Mouse (Mus musculus) MN1 (cell line): ENCODE results near the gene Dedd2.

Source experiments
- DNase-seq: peaks from one replicate; pipeline ENCODE4 v3.0.0-alpha.2; 2016; ENCODE audit warnings: low spot score

The Dedd2 gene

DNA sequence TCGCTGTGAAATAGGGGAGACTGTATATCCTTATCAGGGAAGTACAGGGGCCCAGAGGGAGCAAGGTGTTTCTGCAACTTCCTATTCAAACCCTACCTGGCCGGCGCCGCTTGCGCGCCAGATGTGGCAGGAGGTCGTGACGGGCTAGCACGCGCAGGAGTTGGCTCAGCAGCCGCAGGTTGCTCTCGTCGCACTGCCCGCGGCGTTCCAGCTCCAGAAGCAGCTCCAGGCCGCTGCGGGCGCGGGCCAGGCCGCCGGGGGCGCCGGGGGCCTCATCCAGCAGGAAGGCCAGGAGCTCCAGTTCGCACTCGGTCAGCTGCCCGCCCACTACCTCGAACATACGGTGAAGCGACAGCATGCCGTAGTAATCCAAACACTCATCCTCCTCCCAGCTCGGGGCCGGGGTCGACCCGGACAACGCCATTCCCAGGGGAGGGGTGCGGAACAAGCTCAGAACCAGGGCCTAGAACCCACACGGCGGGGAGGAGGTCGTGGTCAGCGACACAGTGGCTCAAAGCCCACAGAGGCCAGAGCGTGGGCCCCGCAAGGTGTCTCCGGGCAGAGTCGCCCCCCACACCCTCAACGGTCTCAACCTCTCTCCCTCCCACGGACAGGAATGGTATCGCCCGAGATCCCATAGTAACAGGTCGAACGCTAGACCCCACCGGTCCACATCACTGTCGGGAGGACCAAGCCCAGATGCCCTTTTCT is 1.6 kb downstream of the Dedd2 start:
- peak; percentile 69 for DNase-seq

DNA sequence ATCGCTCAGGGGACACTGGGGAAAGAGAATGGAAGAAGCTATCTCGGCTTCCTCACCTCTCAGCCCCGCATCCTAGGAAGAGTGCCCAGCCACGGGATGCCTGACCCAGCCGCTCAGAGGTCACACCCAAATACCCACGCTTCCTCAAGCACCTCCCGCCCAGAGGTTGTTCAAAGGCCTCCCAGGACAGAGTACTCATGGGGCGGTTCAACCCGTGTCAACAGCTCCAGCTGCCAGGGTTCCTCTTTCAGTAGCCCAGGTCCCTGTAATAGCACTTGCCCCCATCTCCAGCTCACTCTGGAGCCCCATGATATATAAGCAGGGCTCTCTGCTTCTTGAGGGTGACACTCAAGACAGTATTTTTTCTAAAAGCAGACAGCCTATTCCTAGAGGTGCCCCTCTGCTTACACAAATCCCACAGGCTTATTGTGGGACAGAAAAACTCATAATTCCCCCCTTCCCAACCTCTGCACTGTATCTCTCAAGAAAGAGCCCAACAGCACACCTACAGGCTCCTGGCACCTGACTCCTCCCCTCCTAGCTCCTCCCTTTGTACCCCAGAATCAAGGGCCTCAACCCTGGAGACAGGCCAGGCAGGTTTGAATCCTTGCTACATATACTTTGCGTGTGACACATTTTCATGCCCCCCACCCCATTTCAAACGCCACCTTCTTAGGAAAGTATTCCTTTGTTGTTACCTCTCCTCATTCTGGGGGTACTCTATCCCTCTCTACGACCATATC is 2.6 kb downstream of the Dedd2 start:
- DNase-seq: no peak

DNA sequence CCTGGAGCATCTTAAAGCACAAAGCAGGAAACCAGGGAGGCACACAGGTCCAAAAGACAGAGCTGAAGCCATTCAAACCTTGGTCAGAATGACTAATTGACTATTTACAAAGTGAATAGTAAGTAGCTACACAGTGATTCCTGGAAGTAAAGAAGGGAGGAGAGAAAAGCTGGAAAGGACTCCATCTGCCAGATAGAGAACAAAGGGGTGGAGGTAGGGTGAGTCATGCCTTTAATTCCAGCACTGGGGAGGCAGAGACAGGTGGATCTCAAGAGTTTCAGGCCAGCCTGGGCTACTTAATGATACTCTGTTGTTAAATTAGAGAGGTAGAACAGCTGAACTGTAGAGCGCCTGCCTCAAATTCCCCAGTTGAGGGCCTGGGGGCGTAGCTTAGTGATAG is 6.2 kb downstream of the Dedd2 start:
- no peak for DNase-seq

DNA sequence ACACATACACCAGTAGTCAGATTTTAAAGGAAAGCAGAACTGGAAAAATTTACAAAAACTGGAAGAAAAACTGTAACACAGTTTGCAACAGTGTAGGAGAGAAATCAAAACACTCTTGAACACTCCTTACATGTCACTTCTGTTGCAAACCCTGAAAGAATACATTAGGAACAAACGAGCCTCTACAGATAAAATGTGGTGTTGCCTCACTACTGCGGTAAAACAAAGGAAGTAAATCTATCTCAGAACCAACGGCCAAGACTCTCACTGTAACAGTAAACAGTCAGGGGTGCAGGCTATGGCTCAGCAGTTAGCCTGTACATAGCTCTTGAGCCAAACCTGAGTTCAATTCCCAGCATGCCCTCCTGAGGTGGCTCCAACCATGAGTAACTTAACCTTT is 7.3 kb downstream of the Dedd2 start:
- DNase-seq: no peak

DNA sequence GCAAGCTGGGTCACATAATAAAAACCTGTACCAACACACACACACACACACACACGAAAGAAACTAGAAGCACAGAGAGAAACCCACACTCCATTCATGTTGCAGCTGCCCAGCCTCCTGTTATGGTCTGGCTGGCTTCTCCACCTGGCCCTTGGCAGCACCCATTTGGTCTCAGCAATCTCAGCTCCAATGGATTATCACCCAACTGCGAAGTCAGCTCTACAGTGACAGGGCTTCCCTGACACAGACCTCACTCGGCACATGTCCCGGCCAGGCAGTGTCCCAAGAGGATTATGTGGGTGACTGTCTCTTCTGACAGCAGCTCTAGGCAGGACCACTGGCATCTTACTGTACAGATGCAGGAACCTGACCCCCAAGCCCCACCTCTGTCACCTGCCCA is 9.9 kb downstream of the Dedd2 start:
- DNase-seq: no peak

DNA sequence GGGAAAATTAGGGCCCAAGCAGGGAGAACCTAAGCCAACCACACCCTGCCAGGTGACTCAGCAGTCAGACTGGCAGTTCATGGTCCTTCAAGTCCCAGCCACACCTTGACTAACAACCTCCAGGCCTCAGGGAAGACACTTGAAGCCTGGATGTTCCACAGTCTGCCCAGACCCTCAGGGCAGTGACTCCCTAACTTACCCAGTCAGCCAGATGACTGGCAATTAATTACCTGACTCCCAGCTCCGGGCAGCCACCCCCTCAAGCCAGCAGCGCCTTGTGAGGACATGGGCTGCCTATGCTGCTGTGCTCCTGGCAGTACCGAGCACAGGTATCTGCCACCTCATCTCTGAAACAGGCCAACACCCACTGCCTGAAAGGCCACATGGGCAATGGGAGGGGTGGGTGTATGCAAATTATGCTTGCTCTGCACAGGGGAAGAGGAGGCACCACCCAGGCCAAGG is 11.2 kb downstream of the Dedd2 start:
- DNase-seq: no peak

DNA sequence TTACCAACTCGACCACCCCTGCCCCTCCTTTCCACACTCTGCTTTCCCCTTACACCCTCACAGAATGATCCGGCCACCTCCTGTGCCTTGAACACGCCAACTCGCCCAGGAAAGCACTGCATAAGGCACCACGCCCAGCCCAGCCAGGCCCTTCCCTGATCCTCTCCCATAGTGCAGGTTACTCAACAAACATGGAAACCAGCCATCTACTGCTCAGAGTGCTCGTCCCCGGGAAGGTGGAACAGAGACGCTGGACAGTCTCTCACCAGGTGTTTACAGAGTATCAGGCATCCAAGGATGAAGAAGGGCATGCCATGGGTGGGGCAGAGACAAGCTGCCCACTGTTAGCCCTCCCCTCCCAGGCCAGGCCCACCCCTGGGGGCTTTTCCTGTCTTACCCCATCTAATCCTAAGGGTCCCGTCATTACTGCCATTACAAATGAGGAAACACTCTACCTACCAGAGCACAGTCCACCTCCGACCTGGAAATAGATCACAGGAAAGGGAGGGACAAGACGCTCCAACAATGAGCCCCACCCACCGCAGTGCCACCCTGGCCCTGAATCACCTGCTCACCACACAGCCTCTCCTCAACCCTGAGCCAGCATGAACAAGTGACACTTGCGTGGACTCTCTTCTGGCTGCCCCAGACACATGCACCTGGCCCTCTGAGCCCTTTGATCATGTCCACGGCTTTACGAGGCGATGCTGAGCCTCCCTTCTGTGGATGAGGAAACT is 14.2 kb downstream of the Dedd2 start:
- DNase-seq: no peak

DNA sequence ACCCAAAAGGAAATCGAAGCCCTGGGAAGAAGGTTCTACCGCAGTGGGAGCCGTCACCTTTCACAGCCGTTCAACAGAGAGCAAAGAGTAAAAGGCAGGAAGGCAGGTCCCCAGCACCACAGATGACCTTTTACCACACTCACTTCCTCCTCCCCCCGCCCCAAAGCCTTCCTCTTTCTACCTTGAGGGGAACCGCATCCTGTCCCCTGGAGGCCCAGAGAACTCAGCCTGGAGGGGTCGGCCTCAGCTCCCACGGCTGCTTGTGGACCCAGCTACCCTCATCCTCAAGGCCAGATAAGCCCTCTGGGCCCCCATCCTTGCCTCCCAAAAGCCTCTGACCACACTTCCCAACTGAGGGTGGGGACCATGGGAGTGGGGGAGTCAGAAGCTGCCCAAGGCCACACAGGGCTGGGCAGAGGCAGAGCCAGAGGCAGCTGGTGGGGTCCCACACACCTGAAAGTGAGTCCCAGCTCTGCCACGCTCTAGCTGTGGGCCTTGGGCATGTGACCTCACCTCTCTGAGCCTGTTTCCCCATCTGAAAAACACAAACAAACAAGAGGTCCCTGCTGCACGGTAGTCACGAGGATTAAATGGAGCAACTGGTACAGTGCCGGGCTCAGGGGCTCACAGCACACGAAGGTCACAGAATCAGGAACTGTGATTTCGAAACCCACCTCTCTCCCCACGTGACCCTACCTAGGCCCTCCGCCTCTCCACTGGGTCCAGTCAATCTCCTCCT is 14.9 kb downstream of the Dedd2 start:
- no peak for DNase-seq

DNA sequence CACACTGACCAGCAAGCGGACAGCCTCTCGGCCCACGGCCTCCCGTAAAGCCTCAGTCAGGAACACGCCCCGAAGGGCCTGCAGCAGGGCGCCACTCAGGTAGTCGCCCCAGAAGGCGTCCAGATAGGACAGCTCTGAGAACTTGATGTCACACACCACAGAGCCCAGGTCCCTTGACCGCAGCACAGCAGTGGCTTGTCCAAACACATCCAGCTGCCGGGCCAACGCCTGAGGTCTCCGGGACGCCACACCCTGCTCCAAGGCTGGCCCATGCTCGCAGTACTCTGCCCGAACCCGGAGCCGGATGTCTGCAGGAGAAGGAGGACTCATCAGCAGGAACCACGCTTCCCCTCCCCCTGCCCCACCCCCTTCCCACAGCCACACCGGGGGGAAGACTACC is 16.8 kb downstream of the Dedd2 start:
- no peak for DNase-seq

DNA sequence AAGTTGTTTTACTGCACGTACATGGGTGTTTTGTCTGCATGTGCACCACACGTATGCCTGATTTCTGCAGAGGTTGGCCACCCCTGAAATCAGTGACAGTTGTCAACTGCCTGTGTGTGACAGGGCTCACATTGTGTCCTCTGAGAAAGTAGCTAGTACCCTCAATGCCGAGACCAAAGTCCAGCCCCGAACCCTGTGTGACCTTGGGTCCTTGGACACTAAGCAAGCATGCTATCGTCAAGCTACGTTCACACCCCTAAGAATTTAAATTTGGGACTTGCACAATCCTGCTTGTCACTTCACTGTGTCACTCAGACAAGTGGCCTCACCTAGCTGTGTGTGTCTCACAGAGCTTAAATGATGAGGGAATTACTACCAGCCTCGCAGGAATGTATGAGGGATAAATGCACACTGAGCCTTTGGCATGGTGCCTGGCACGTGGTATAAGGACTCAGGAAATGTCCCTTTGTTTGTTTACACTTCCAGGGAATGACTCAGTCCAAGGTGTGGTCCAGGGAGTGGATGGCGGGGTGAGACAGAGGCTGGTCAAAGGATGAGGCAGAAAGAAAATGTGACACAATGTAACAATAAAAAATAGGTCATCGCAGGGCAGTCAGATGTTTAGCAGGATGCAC is 22.9 kb downstream of the Dedd2 start:
- peak; percentile 79 for DNase-seq

DNA sequence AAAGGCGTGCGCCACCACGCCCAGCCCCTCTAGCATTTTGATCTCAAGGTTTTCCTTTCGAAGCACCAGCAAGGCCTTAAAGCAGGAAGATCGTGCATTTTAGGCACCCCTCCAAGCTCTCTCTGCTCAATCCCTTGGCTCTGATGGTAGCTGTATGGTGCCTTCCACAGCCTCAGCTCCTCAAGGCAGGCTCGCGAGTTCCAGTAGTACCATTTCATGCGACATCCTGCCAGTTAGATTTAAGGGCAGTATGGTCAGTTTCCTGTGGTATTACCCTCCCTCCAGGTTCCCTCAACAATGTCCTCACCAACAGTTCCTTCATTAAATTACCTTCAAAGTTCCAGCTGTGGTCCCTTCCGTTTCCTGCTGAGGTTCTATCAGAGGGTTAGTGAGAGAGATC is 24.3 kb downstream of the Dedd2 start:
- no peak for DNase-seq

DNA sequence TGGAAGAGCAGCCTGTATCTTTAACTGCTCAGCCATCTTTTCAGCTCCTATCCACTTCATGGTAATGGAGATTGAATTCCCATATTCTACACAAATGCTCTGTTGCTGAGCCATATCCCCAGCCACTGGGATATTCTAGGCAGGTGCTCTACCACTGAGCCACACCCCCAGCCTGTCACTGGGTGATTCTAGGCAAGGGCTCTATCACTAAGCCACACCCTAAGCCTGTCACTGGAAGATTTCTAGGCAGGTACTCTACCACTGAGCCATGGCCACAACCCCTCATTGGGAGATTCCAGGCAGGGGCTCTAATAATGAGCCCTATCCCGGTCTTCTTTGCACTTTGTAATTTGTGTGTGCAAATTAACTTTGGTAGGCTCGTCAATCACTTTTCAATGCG is 25.3 kb downstream of the Dedd2 start:
- no peak for DNase-seq

DNA sequence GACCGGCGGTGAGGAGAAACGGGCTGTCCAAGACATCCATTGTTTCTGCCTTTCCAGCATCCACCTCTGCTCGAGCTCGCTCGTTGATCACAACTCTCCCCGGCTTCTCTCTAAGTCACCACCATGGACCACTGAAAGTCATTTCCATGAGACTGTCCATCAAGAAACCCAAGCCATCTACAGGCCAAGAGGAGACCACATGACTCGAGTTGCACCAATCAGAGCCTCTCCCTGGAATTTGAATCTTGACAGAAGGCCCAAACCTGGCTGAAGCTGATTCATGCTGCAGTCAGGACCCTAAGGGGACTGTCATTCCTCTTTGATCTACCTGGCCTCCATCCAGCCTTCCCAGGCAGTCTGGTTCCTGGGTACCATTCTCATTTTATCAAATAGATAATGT is 28.3 kb downstream of the Dedd2 start:
- no peak for DNase-seq

DNA sequence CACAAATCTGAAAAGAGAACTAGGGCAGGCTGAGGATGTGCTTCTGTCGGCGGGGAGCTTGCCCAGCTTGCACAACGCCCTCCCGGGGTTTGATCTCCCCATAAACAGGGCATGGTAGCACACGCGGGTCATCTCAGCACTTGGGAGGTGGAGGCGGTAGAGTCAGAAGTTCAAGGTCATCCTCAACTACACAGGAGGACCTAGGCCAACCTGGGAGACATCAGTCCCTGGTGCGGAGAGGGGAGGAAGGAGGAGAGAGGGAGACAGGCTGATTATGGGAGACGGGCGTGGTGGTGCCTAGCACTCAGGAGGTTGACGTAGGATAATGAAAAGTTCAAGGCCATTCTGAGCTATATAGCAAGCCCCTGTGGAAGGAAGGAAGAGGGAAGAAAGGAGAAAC is 29.6 kb downstream of the Dedd2 start:
- no peak for DNase-seq

DNA sequence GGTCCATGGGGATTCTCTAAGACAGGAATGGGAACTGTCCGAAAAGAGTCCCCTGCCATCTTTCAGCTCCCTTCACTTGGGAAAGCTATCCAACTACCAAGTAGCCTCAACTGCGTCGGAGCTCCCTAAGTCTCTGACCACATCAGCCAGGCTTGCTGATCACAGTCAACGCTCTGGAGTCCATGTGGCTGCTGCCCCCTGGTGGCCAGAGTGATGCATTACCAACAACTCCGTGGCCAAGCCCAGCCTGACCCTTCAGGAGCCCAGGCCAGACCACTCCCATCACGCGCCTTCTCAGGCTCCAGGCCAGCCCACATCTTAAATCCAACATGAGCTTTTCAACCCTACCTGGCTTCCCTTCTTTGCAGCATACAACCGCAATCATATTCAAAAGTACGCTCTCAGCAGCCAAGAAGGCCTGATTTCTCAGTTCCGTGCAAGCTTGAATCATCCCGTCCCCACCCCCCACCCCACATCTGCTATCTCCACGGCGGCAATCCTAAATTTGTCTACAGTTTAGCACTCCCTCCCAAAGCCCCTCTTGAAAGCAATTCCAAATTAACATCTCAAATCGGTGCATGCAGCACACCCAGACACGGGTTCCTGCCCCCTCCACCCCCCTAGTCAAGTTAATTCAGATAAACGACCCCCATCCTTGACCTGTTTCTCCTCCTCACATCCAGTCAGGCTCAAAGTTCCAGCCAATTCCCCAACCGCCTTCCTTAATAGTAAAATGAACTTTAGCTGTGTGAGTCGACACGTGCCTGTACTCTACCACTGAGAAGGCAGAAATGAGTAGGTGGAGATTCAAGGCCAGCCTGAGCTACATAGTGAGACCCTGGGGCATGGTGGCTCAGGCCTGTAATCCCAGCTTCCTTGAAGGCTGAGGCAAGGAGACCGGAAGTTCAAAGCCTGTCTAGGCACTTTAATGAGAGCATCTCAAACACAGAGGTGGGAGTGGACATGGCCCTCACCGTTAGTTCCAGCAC is 32.5 kb downstream of the Dedd2 start:
- peak; percentile 94 for DNase-seq

DNA sequence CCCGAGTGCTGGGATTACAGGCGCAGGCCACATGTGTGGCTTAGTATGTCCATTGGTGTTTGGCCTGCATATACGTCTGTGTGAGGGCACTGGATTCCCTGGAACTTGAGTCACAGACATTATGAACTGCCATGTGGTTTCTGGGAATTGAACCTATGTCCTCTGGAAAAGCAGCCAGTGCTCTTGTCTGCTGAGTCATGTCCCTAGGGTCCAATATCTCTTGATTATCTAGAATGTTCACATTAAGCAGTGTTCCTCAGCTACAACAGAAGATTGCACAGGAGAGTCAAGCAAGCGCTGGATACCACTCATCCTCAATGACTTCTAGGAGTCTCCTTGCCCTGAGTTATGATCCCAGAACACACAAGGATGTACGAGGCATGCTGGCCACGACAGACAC is 36.3 kb downstream of the Dedd2 start:
- DNase-seq: peak; percentile 51

DNA sequence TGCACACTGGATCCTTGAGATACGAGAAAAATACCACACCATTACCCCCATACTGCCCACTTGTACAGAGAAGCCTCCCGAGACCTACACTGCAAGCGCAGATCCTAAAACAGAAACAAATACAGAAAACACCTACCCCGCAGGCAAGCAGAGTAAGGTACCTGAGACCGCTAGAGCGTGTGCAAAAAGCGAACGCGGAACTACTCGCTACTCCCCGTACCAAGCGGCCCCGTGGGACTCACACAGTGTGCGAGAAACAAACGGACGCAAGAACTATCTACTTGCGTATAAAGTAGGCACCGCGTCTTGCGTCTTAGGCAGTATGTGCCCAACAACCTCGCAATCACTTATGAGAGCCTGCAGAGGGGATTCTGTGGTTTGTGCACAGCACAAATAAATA is 38.6 kb downstream of the Dedd2 start:
- no peak for DNase-seq

DNA sequence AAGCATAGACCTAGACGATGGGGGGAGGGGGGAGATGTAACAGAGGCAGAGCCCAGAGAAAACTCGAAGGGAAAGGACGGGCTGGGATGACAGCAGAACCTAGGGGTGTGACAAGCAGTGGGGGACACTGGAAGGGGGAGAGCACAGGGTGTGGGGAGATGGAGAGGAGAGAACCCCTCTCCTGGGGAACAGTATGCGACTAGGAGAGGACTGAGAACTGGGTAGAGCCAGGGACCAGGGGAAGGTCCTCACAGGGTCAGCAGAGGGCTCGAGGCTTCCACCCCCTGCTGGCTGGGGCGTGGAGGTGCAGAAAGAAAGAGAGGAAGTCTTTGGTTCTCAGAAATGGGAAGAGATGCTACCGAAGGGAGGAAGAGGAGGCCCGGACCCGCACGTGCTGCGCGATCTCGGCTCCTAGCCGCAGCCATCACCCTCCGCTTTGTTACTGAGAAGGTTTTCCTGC is 39.1 kb downstream of the Dedd2 start:
- DNase-seq: peak; percentile 74

DNA sequence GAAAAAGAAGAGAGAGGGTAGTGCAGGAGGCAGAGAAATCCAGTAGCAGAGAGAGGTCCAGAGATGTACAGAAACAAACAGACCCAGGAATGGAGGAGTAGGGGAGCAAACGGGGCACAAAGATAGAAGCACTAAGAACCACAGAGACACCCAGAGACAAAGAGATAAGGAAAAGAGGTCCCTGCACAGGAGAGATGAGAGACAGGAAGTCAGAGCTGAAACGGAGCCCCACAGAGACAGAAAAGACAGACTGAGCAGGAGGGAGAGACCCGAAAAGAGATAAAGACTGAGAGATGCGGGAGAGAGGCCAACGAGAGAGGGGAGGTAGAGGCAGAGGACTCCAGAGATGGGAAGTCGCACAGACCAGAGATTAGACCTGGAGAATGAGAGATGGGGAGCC is 39.9 kb downstream of the Dedd2 start:
- no peak for DNase-seq

DNA sequence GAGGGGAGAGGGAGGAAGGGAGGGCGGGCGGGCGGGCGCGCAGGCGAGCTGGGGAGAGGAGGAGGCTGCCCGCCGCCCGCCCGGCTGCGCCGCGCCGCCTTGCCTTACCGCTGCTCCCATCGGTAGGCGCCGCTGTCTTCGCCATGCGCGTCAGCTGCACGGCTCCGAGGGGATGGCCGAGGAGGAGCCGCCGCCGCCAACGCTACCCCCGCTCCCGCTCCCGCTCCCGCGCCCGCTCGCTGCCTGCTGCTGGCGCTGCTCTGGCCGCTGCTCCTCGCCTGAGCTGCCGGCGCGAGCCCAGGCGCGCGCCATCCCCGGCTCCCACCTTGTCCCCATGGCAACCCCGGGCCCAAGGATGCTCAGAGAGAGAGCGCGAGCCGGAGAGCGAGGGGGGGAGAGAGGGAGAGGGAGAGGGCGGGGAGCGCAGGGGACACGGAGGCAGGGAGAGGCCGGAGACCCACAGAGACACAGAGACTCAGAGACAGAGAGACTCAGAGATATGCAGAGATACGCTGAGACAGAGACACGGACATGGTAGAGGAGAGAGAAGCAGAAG is 40.7 kb downstream of the Dedd2 start, which contains the start of gene Pou2f2:
Pou2f2 (minus strand) TSS at position 121 of the 556 bp plus-strand sequence.
- DNase-seq: peak; percentile 92
